Mouse (Mus musculus) right cerebral cortex, adult 2 months (tissue): ENCODE data around the gene Pdcd6ip.
"Not testable (repeated sequence)": the region's sequence is repeated elsewhere in the genome, so short reads cannot be mapped to it uniquely, and the experiment has no call there.

ENCODE experiments used
- DNase-seq, 2 experiments: peaks; one replicate each; pipeline ENCODE4 v3.0.0; 2021 to 2022; ENCODE audit warnings: low spot score in 2 of 2

Pdcd6ip gene

GRCm38 (mm10) chr9:113701441-113702160 is 6.5 kb downstream of the Pdcd6ip start:
- no peak for DNase-seq

GRCm38 (mm10) chr9:113687461-113687860 is 20.6 kb downstream of the Pdcd6ip start:
- no peak for DNase-seq

GRCm38 (mm10) chr9:113673721-113674120 is 34.3 kb downstream of the Pdcd6ip start:
- DNase-seq, result no peak

- no peak for DNase-seq
These were observed 35.7 kb downstream of the Pdcd6ip start for GRCm38 (mm10) chr9:113672352-113672751.

GRCm38 (mm10) chr9:113670857-113671106 is 37.3 kb downstream of the Pdcd6ip start:
- DNase-seq, result no peak

GRCm38 (mm10) chr9:113670105-113670856 is 37.8 kb downstream of the Pdcd6ip start:
- DNase-seq, result no peak

GRCm38 (mm10) chr9:113663476-113663875 is 44.6 kb downstream of the Pdcd6ip start:
- no peak for DNase-seq

GRCm38 (mm10) chr9:113657837-113658236 is 50.2 kb downstream of the Pdcd6ip start:
- no peak for DNase-seq

- DNase-seq, result no peak
These were observed 54.5 kb downstream of the Pdcd6ip start for GRCm38 (mm10) chr9:113653571-113653970.

- DNase-seq, result no peak
These were observed 57.3 kb downstream of the Pdcd6ip start for GRCm38 (mm10) chr9:113650787-113651186.

GRCm38 (mm10) chr9:113649211-113649610 is 58.8 kb downstream of the Pdcd6ip start:
- not testable (repeated sequence) for DNase-seq

GRCm38 (mm10) chr9:113645837-113646169 is 62.3 kb downstream of the Pdcd6ip start:
- no peak for DNase-seq

GRCm38 (mm10) chr9:113645153-113645836 is 62.8 kb downstream of the Pdcd6ip start:
- peak; percentile 87 to 88 for DNase-seq

GRCm38 (mm10) chr9:113644701-113645100 is 63.4 kb downstream of the Pdcd6ip start:
- no peak for DNase-seq

- DNase-seq, result no peak
These were observed 64.0 kb downstream of the Pdcd6ip start for GRCm38 (mm10) chr9:113644076-113644475.

- no peak for DNase-seq
These were observed 64.4 kb downstream of the Pdcd6ip start for GRCm38 (mm10) chr9:113643669-113644068.

GRCm38 (mm10) chr9:113634986-113635385 is 73.1 kb downstream of the Pdcd6ip start:
- no peak for DNase-seq

- no peak for DNase-seq
These were observed 74.8 kb downstream of the Pdcd6ip start for GRCm38 (mm10) chr9:113633168-113633744.

GRCm38 (mm10) chr9:113632350-113633043 is 75.6 kb downstream of the Pdcd6ip start:
- no peak for DNase-seq

- peak; percentile 86 to 87 for DNase-seq
These were observed 78.4 kb downstream of the Pdcd6ip start for GRCm38 (mm10) chr9:113629632-113630031.

GRCm38 (mm10) chr9:113629191-113629590 is 78.9 kb downstream of the Pdcd6ip start:
- DNase-seq, result no peak

- no peak for DNase-seq
These were observed 79.3 kb downstream of the Pdcd6ip start for GRCm38 (mm10) chr9:113628780-113629179.
